Mouse (Mus musculus): ENCODE measurements around the gene Numa1. TPM values are rescaled to one million over a fixed set of nuclear protein-coding genes. Genes with fewer than 3 reads are reported as not detected.
"Not testable (repeated sequence)": the region's sequence is repeated elsewhere in the genome, so short reads cannot be mapped to it uniquely, and the experiment has no call there.

Numa1 gene
- total RNA-seq, 2 experiments from 2014 or later = 90.0 to 95.3 TPM

- DNase-seq = no peak
- intact Hi-C loops (cut with DNase I) = loop anchor here (5.0 kb wide), 1 partner anchor 36 kb away; no protein-coding TSS in a partner anchor
Observed at GRCm38 (mm10) chr7:101933300-101933699, 611 bp upstream of the Numa1 start.

- intact Hi-C loops (cut with DNase I) = loop anchor here (2.0 kb wide), 1 partner anchor 35 kb away; no protein-coding TSS in a partner anchor
Observed at GRCm38 (mm10) chr7:101935957-101936356, 2.0 kb downstream of the Numa1 start.

GRCm38 (mm10) chr7:101936996-101937395, 3.1 kb downstream of the Numa1 start:
- intact Hi-C loops (cut with DNase I) = no loop called here
- no peak for DNase-seq

More at GRCm38 (mm10) chr7:101935957-101936356, 2.0 kb downstream of the Numa1 start:
- no peak for DNase-seq

GRCm38 (mm10) chr7:101937569-101937968, 3.7 kb downstream of the Numa1 start:
- DNase-seq = no peak
- intact Hi-C loops (cut with DNase I) = no loop called here

- no peak for DNase-seq
- intact Hi-C loops (cut with DNase I) = no loop called here
Observed at GRCm38 (mm10) chr7:101938348-101938747, 4.4 kb downstream of the Numa1 start.

- no peak for DNase-seq
- intact Hi-C loops (cut with DNase I) = no loop called here
Observed at GRCm38 (mm10) chr7:101939758-101940157, 5.8 kb downstream of the Numa1 start.

- intact Hi-C loops (cut with DNase I); DNase-seq: not testable (repeated sequence)
Observed at GRCm38 (mm10) chr7:101949008-101949407, 15.1 kb downstream of the Numa1 start.

GRCm38 (mm10) chr7:101951648-101952047, 17.7 kb downstream of the Numa1 start:
- intact Hi-C loops (cut with DNase I) = no loop called here
- DNase-seq = peak in 1 of 2 experiments; percentile 13

GRCm38 (mm10) chr7:101952098-101952497, 18.2 kb downstream of the Numa1 start:
- intact Hi-C loops (cut with DNase I) = no loop called here
- DNase-seq = no peak

GRCm38 (mm10) chr7:101954163-101954562, 20.3 kb downstream of the Numa1 start:
- DNase-seq = no peak

GRCm38 (mm10) chr7:101955276-101955675, 21.4 kb downstream of the Numa1 start:
- no peak for DNase-seq
- intact Hi-C loops (cut with DNase I) = no loop called here

More at GRCm38 (mm10) chr7:101954163-101954562, 20.3 kb downstream of the Numa1 start:
- intact Hi-C loops (cut with DNase I) = no loop called here

- intact Hi-C loops (cut with DNase I) = no loop called here
- DNase-seq = no peak
Observed at GRCm38 (mm10) chr7:101955862-101956261, 22.0 kb downstream of the Numa1 start.

GRCm38 (mm10) chr7:101956481-101956880, 22.6 kb downstream of the Numa1 start:
- intact Hi-C loops (cut with DNase I) = no loop called here
- DNase-seq = no peak

GRCm38 (mm10) chr7:101956911-101957310, 23.0 kb downstream of the Numa1 start:
- intact Hi-C loops (cut with DNase I) = no loop called here

GRCm38 (mm10) chr7:101962829-101963228, 28.9 kb downstream of the Numa1 start:
- intact Hi-C loops (cut with DNase I) = no loop called here
- DNase-seq = no peak

More at GRCm38 (mm10) chr7:101956911-101957310, 23.0 kb downstream of the Numa1 start:
- DNase-seq = no peak

GRCm38 (mm10) chr7:101963621-101964020, 29.7 kb downstream of the Numa1 start:
- DNase-seq = no peak
- intact Hi-C loops (cut with DNase I) = no loop called here

- DNase-seq = no peak
- intact Hi-C loops (cut with DNase I) = no loop called here
Observed at GRCm38 (mm10) chr7:101964551-101964950, 30.6 kb downstream of the Numa1 start.

- intact Hi-C loops (cut with DNase I) = loop anchor here (5.0 kb wide), 1 partner anchor 48 kb away; no protein-coding TSS in a partner anchor
- no peak for DNase-seq
Observed at GRCm38 (mm10) chr7:101965606-101966005, 31.7 kb downstream of the Numa1 start.

GRCm38 (mm10) chr7:101967256-101967655, 33.3 kb downstream of the Numa1 start:
- DNase-seq = no peak
- intact Hi-C loops (cut with DNase I) = loop anchor here (5.0 kb wide), 1 partner anchor 50 kb away; no protein-coding TSS in a partner anchor

GRCm38 (mm10) chr7:101968751-101969150, 34.8 kb downstream of the Numa1 start:
- no peak for DNase-seq
- intact Hi-C loops (cut with DNase I) = loop anchor here (5.0 kb wide), 1 partner anchor 51 kb away; no protein-coding TSS in a partner anchor

- intact Hi-C loops (cut with DNase I) = loop anchor here (2.0 to 5.0 kb wide), 2 partner anchors 35 to 53 kb away; partner anchors contain the start of gene Numa1
Observed at GRCm38 (mm10) chr7:101969694-101970428, 36.0 kb downstream of the Numa1 start.

GRCm38 (mm10) chr7:101970429-101970775, 36.5 kb downstream of the Numa1 start:
- peak; percentile 93 to 97 for DNase-seq
- intact Hi-C loops (cut with DNase I) = loop anchor here (2.0 kb wide), 1 partner anchor 36 kb away; the partner anchor contains the start of gene Numa1

More at GRCm38 (mm10) chr7:101969694-101970428, 36.0 kb downstream of the Numa1 start:
- DNase-seq = peak; percentile 87 to 89
